Mouse (Mus musculus) liver, embryonic 14.5 days (tissue): ENCODE measurements at regions not wholly inside any gene's neighbourhood (a gene's known extent, or its start where the extent isn't known, plus 50 kb on each side); places are given as distances from the start of the nearest gene placed in this dataset.

Source experiments
- ATAC-seq: fragments of 200-750 bp; cut with Nextera tagmentation; 2 replicates; pipeline ENCODE4 v1.8.0; 2017; ENCODE audit warnings: moderate number of reproducible peaks, mild to moderate bottlenecking, moderate library complexity; ENCODE audit not compliant: insufficient read depth
- DNase-seq, 3 experiments: peaks; one replicate each; pipeline ENCODE4 v3.0.0-alpha.2; 2012 to 2013; ENCODE audit warnings: low read depth in 3 of 3, low spot score in 3 of 3
- H3K27ac ChIP-seq: fragments of 300-500 bp; sonication (generic); 2 replicates; pipeline ENCODE4 v1.5.1; 2014; ENCODE audit warnings: moderate library complexity, mild to moderate bottlenecking, control low read depth, inconsistent platforms
- H3K27me3 ChIP-seq: fragments of 300-500 bp; sonication (generic); 2 replicates; pipeline ENCODE4 v1.6.1; 2014; ENCODE audit warnings: mild to moderate bottlenecking, low read length, moderate library complexity; ENCODE audit not compliant: control insufficient read depth, insufficient read depth
- H3K36me3 ChIP-seq: fragments of 300-500 bp; sonication (generic); replicated peaks from 2 replicates; pipeline ENCODE4 v1.6.1; 2014; ENCODE audit warnings: low read depth; ENCODE audit not compliant: control insufficient read depth, insufficient read depth
- H3K4me1 ChIP-seq, 2 experiments: fragments of 200-500 bp in 1 of 2; fragments of 300-500 bp in 1 of 2; sonication (generic) in 1 of 2; replicated peaks; 2 replicates each; pipeline ENCODE4 v1.6.1; 2012 to 2014; ENCODE audit warnings: antibody characterized with exemption in 1 of 2, inconsistent platforms in 1 of 2, low read length in 1 of 2; ENCODE audit not compliant: control insufficient read depth in 2 of 2, insufficient read depth in 2 of 2
- H3K4me2 ChIP-seq: fragments of 300-500 bp; sonication (generic); 2 replicates; pipeline ENCODE4 v1.6.1; 2014; ENCODE audit warnings: low read depth, mild to moderate bottlenecking, control low read depth, moderate library complexity
- H3K4me3 ChIP-seq, 2 experiments: fragments of 200-500 bp in 1 of 2; fragments of 300-500 bp in 1 of 2; sonication (generic) in 1 of 2; 2 replicates each; pipeline ENCODE4 v1.5.1; 2012 to 2014; ENCODE audit warnings: low read depth in 2 of 2, low read length in 2 of 2, mild to moderate bottlenecking in 2 of 2, control low read depth in 1 of 2, inconsistent platforms in 1 of 2, moderate library complexity in 1 of 2; ENCODE audit not compliant: insufficient read depth in 1 of 2
- H3K9ac ChIP-seq: fragments of 300-500 bp; sonication (generic); replicated peaks from 2 replicates; pipeline ENCODE4 v1.6.1; 2014; ENCODE audit warnings: mild to moderate bottlenecking, control low read depth, moderate library complexity
- H3K9me3 ChIP-seq: fragments of 300-500 bp; sonication (generic); 2 replicates; pipeline ENCODE4 v1.6.1; 2016; ENCODE audit warnings: low read length, mixed read lengths; ENCODE audit not compliant: control insufficient read depth
- CTCF ChIP-seq: IDR thresholded peaks from 2 replicates; pipeline ENCODE4 v1.5.1; 2016; ENCODE audit warnings: antibody characterized with exemption, low read depth, control low read depth
- EP300 ChIP-seq: IDR thresholded peaks from 2 replicates; pipeline ENCODE4 v1.6.1; 2016; ENCODE audit warnings: antibody characterized with exemption, low read depth
- WGBS: fragments of 180-500 bp; shearing (Covaris S2); extraction: QIAGEN DNeasy Blood & Tissue Kit; methylation state at CpG from one replicate; pipeline ENCODE4 v1.1.7; 2014; ENCODE audit not compliant: insufficient replicate concordance; 5-methylcytosine and 5-hydroxymethylcytosine counted together

GRCm38 (mm10) chr15:56007376-56007775, 1470.0 kb downstream of the Slc22a22 start:
- Histone ChIP-seq H3K9me3 (no peaks in the 10 kb centered on the region), H3K27ac (no peak overlapping the region), H3K36me3 (no peaks in the 10 kb centered on the region), H3K4me2 (no peak overlapping the region), H3K4me1 (no peaks in the 10 kb centered on the region), H3K4me3 (no peak overlapping the region), H3K9ac (no peak overlapping the region), H3K27me3 (no peaks in the 10 kb centered on the region)
- DNase-seq (no peak), ATAC-seq (no peak)
- TF ChIP-seq EP300: no peak
- TF ChIP-seq CTCF: no peak
- WGBS: 60% methylated on average over 3 of the region's 3 CpGs

- TF ChIP-seq CTCF (no peak), EP300 (no peak)
Observed at GRCm38 (mm10) chr15:56005361-56005760, 1472.1 kb downstream of the Slc22a22 start.

GRCm38 (mm10) chr15:56003921-56004320, 1473.5 kb downstream of the Slc22a22 start:
- H3K4me1 ChIP-seq: no peaks in the 10 kb centered on the region
- 54% methylated on average over 3 of the region's 3 CpGs for WGBS

More at GRCm38 (mm10) chr15:56005361-56005760, 1472.1 kb downstream of the Slc22a22 start:
- WGBS: 63% methylated on average over 8 of the region's 8 CpGs
- Histone ChIP-seq H3K9ac (no peak overlapping the region), H3K4me2 (no peak overlapping the region), H3K4me3 (no peak overlapping the region), H3K4me1 (no peaks in the 10 kb centered on the region), H3K36me3 (no peaks in the 10 kb centered on the region), H3K27me3 (no peaks in the 10 kb centered on the region), H3K27ac (no peak overlapping the region), H3K9me3 (no peaks in the 10 kb centered on the region)
- no peak for ATAC-seq
- no peak for DNase-seq

GRCm38 (mm10) chr15:55999605-56000004, 1477.8 kb downstream of the Slc22a22 start:
- H3K9ac ChIP-seq: no peak overlapping the region
- no peaks in the 10 kb centered on the region for H3K9me3 ChIP-seq
- 61% methylated on average over 4 of the region's 4 CpGs for WGBS
- H3K27ac ChIP-seq: no peak overlapping the region
- H3K27me3 ChIP-seq: no peaks in the 10 kb centered on the region
- ATAC-seq: no peak
- H3K4me2 ChIP-seq: no peak overlapping the region
- no peak overlapping the region for H3K4me3 ChIP-seq
- H3K36me3 ChIP-seq: no peaks in the 10 kb centered on the region
- no peak for DNase-seq
- H3K4me1 ChIP-seq: no peaks in the 10 kb centered on the region
- TF ChIP-seq CTCF (no peak), EP300 (no peak)

More at GRCm38 (mm10) chr15:56003921-56004320, 1473.5 kb downstream of the Slc22a22 start:
- Histone ChIP-seq H3K9me3 (no peaks in the 10 kb centered on the region), H3K9ac (no peak overlapping the region), H3K36me3 (no peaks in the 10 kb centered on the region), H3K4me3 (no peak overlapping the region), H3K4me2 (no peak overlapping the region), H3K27me3 (no peaks in the 10 kb centered on the region), H3K27ac (no peak overlapping the region)
- no peak for DNase-seq
- ATAC-seq: no peak
- TF ChIP-seq EP300 (no peak), CTCF (no peak)

GRCm38 (mm10) chr15:55997977-55998376, 1479.4 kb downstream of the Slc22a22 start:
- TF ChIP-seq EP300: no peak
- TF ChIP-seq CTCF: no peak
- no peak overlapping the region for H3K27ac ChIP-seq
- H3K4me3 ChIP-seq: no peak overlapping the region
- no peak overlapping the region for H3K9ac ChIP-seq
- 51% methylated on average over 4 of the region's 4 CpGs for WGBS
- H3K4me1 ChIP-seq: no peaks in the 10 kb centered on the region
- H3K4me2 ChIP-seq: no peak overlapping the region
- H3K9me3 ChIP-seq: no peaks in the 10 kb centered on the region
- DNase-seq (no peak), ATAC-seq (no peak)
- H3K27me3 ChIP-seq: no peaks in the 10 kb centered on the region
- H3K36me3 ChIP-seq: no peaks in the 10 kb centered on the region

- TF ChIP-seq CTCF: no peak
- TF ChIP-seq EP300: no peak
- no peak for ATAC-seq
- H3K27me3 ChIP-seq: no peaks in the 10 kb centered on the region
- H3K27ac ChIP-seq: no peak overlapping the region
- DNase-seq: no peak
- WGBS: 19% methylated on average over 3 of the region's 3 CpGs
- H3K4me2 ChIP-seq: no peak overlapping the region
- H3K9me3 ChIP-seq: no peaks in the 10 kb centered on the region
- no peak overlapping the region for H3K9ac ChIP-seq
- H3K4me1 ChIP-seq: no peaks in the 10 kb centered on the region
- H3K4me3 ChIP-seq: no peak overlapping the region
- no peaks in the 10 kb centered on the region for H3K36me3 ChIP-seq
Observed at GRCm38 (mm10) chr15:55994680-55995079, 1482.7 kb downstream of the Slc22a22 start.
